Mouse (Mus musculus) G1E (cell line): Measurements from ENCODE around the gene Zwilch. TPM values are rescaled to one million over a fixed set of nuclear protein-coding genes. Genes with fewer than 3 reads are reported as not detected.

Source experiments
- ATAC-seq: 2 replicates; pipeline ENCODE4 v1.8.0; 2016; ENCODE audit warnings: mild to moderate bottlenecking; ENCODE audit not compliant: insufficient number of reproducible peaks, poor library complexity, low FRiP score, severe bottlenecking; ENCODE audit errors: extremely low read depth
- DNase-seq: peaks from one replicate; pipeline ENCODE4 v3.0.0; 2012; ENCODE audit warnings: low spot score
- H3K27me3 ChIP-seq: 2 replicates; pipeline ENCODE4 v1.6.1; 2012; ENCODE audit warnings: mild to moderate bottlenecking, low read length, inconsistent platforms; ENCODE audit not compliant: insufficient read depth
- H3K36me3 ChIP-seq: replicated peaks from 2 replicates; pipeline ENCODE3; 2012; ENCODE audit warnings: mild to moderate bottlenecking, inconsistent platforms
- H3K4me1 ChIP-seq: 2 replicates; pipeline ENCODE4 v1.6.1; 2012; ENCODE audit warnings: low read depth, low read length, inconsistent platforms, mixed read lengths; ENCODE audit not compliant: insufficient read depth
- H3K4me3 ChIP-seq: 2 replicates; pipeline ENCODE4 v1.5.1; 2012; ENCODE audit warnings: low read depth, mild to moderate bottlenecking, inconsistent platforms, low read length, moderate library complexity, mixed read lengths
- H3K9me3 ChIP-seq: replicated peaks from 2 replicates; pipeline ENCODE4 v1.6.1; 2012; ENCODE audit warnings: inconsistent platforms
- CTCF ChIP-seq: IDR thresholded peaks from 2 replicates; pipeline ENCODE4 v1.5.1; 2012; ENCODE audit warnings: low read depth, low read length, inconsistent platforms, mixed read lengths
- GATA1 ChIP-seq: IDR thresholded peaks from 2 replicates; pipeline ENCODE4 v1.6.1; 2012; ENCODE audit warnings: borderline replicate concordance, low read length, inconsistent platforms, mixed read lengths
- GATA2 ChIP-seq: IDR thresholded peaks from 2 replicates; pipeline ENCODE4 v1.6.1; 2012; ENCODE audit warnings: low read depth, low read length, inconsistent platforms, borderline replicate concordance
- POLR2AphosphoS5 ChIP-seq: IDR thresholded peaks from 2 replicates; pipeline ENCODE4 v1.6.1; 2012; ENCODE audit warnings: low read depth, low read length, inconsistent platforms; ENCODE audit not compliant: insufficient replicate concordance
- TAL1 ChIP-seq: conservative IDR thresholded peaks from 2 replicates; pipeline ENCODE4 v1.6.1; 2012; ENCODE audit warnings: low read depth, low read length, inconsistent platforms, mixed read lengths
- polyA plus RNA-seq: library from polyadenylated mRNA; stranded (reverse); fragments of >175 nt; gene quantifications from 2 replicates; pipeline ENCODE4 v1.2.3, GENCODE M21; 2012
- total RNA-seq, 2 experiments: library from RNA; stranded (forward) in 1 of 2; stranded (reverse) in 1 of 2; fragments of 200-1000 nt in 1 of 2; fragments of >200 nt in 1 of 2; fragmentation: Nextera tagmentation in 1 of 2; gene quantifications; 2 replicates each; pipeline ENCODE4 v1.2.3; 2014 to 2017

Zwilch gene
- total and polyA plus RNA-seq, 3 experiments: 14.2 to 189 (median 163) TPM

DNA sequence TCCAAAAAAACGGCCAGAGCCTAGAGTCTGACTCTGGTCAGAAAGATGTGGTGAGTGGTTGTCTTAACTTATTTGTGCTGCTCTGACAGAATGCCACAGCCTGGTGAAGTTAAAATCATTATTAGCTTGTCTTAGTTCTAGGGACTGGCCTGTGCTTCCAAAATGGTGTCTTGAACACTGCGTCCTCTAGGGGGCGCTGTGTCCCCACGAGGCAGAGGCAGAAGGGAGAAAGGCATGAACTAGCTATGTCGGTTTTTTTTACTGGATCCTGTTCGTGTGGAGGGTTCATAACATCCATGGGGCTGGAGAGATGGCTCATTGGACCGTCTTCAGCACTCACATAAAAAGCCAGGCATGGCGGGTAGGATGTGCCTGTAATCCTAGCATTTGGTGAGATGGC lies 53.0 kb downstream of the Zwilch start:
- ATAC-seq: no peak; the same call in 1 of the 2 replicates
- peak; percentile 34 for DNase-seq

GRCm38 (mm10) chr9:64116876-64117275 lies 56.0 kb downstream of the Zwilch start, which contains the start of gene Lctl:
Gene Lctl, plus strand, starts transcription at chr9:64117147.
- H3K4me3 ChIP-seq: no peak within 1 kb of the TSS
- H3K36me3 ChIP-seq: no peaks in the 10 kb centered on the region
- ATAC-seq (no peak), DNase-seq (no peak)
- H3K27me3 ChIP-seq: peaks cover 51% of the 10 kb centered on the region
- H3K9me3 ChIP-seq: no peaks in the 10 kb centered on the region
- TF ChIP-seq GATA1: no peak
- no peak for TF ChIP-seq TAL1
- no peak for TF ChIP-seq POLR2AphosphoS5
- TF ChIP-seq CTCF: no peak
- no peak for TF ChIP-seq GATA2
- peaks cover 8% of the 10 kb centered on the region for H3K4me1 ChIP-seq

More for the DNA sequence above, 53.0 kb downstream of the Zwilch start:
- TF ChIP-seq CTCF: peak; percentile 79
- no peak for TF ChIP-seq POLR2AphosphoS5
- no peak overlapping the region for H3K4me3 ChIP-seq
- peaks cover 8% of the 10 kb centered on the region for H3K4me1 ChIP-seq
- no peaks in the 10 kb centered on the region for H3K36me3 ChIP-seq
- no peaks in the 10 kb centered on the region for H3K9me3 ChIP-seq
- peaks cover 61% of the 10 kb centered on the region for H3K27me3 ChIP-seq

- Histone ChIP-seq H3K4me3 (no peak overlapping the region), H3K27me3 (peaks cover 47% of the 10 kb centered on the region), H3K9me3 (no peaks in the 10 kb centered on the region), H3K4me1 (peaks cover 4% of the 10 kb centered on the region), H3K36me3 (no peaks in the 10 kb centered on the region)
- ATAC-seq (no peak), DNase-seq (no peak)
- no peak for TF ChIP-seq GATA2
- no peak for TF ChIP-seq POLR2AphosphoS5
- TF ChIP-seq TAL1: no peak
- no peak for TF ChIP-seq GATA1
- no peak for TF ChIP-seq CTCF
Measured at GRCm38 (mm10) chr9:64115756-64116155, 57.1 kb downstream of the Zwilch start.

- no peaks in the 10 kb centered on the region for H3K4me1 ChIP-seq
- H3K36me3 ChIP-seq: no peaks in the 10 kb centered on the region
- ATAC-seq: no peak
- H3K4me3 ChIP-seq: no peak overlapping the region
- peaks cover 47% of the 10 kb centered on the region for H3K27me3 ChIP-seq
- TF ChIP-seq CTCF (no peak), GATA1 (no peak)
- H3K9me3 ChIP-seq: no peaks in the 10 kb centered on the region
- DNase-seq: no peak
Measured at GRCm38 (mm10) chr9:64114646-64115045, 58.3 kb downstream of the Zwilch start.

DNA sequence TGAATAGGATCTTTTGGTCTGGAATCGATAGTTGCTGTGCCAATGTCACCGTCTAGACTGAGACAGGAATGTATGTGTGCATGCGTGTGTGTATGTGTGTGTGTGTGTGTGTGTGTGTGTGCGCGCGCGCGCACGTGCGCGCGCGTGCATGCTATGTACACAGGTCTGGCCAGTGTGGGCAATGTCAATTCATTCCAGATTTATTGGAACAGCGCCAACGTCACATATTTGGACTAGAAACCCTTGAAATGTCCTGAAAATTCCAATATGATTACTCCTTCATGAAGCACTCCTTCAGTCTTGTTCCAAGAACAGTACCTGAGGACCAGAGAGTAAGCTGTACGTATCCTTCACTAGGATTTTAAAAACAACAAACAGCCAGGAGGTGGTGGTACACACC lies 62.4 kb downstream of the Zwilch start:
- Histone ChIP-seq H3K27me3 (peaks cover 21% of the 10 kb centered on the region), H3K4me1 (no peaks in the 10 kb centered on the region), H3K4me3 (no peak overlapping the region), H3K36me3 (no peaks in the 10 kb centered on the region), H3K9me3 (no peaks in the 10 kb centered on the region)
- TF ChIP-seq GATA1 (no peak), TAL1 (no peak), GATA2 (no peak), CTCF (no peak), POLR2AphosphoS5 (no peak)
- ATAC-seq: no peak
- DNase-seq: no peak

GRCm38 (mm10) chr9:64105301-64105700 lies 67.6 kb downstream of the Zwilch start:
- H3K27me3 ChIP-seq: peaks cover 14% of the 10 kb centered on the region
- H3K36me3 ChIP-seq: no peaks in the 10 kb centered on the region
- H3K9me3 ChIP-seq: no peaks in the 10 kb centered on the region
- ATAC-seq (no peak), DNase-seq (no peak)
- H3K4me1 ChIP-seq: peaks cover 4% of the 10 kb centered on the region
- H3K4me3 ChIP-seq: no peak overlapping the region
- TF ChIP-seq GATA2 (no peak), CTCF (no peak), GATA1 (no peak), POLR2AphosphoS5 (no peak), TAL1 (no peak)

DNA sequence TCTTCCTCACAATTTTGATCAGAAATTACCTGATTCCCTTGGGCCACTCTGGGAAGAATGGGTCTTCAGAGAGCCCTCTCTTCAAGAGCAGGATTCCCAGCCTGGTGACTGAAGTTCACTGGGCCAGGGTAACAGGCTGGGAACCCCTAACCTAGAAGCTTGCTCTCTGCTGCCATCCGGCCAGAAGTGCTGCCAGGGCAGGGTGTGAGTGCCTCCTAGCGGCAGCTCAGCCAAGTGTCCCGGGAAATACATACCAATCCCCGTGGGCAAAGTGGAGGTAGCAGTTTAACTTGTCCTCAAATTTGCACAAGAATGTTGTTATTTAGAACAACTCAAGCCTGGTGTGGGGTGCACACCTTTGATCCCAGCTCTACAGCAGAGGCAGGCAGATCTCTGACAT lies 72.5 kb downstream of the Zwilch start:
- H3K9me3 ChIP-seq: no peaks in the 10 kb centered on the region
- peak; percentile 69 for DNase-seq
- TF ChIP-seq CTCF (peak; percentile 85), POLR2AphosphoS5 (no peak)
- H3K27me3 ChIP-seq: peaks cover 39% of the 10 kb centered on the region
- no peak for ATAC-seq
- no peak overlapping the region for H3K4me3 ChIP-seq
- H3K36me3 ChIP-seq: no peaks in the 10 kb centered on the region
- peaks cover 4% of the 10 kb centered on the region for H3K4me1 ChIP-seq
